Mouse (Mus musculus) embryonic fibroblast, embryonic 13.5 days (primary cell): ENCODE data around the gene Tead2.

Experiments
- CTCF ChIP-seq: IDR thresholded peaks from 2 replicates; pipeline ENCODE4 v1.5.1; 2011; ENCODE audit warnings: mild to moderate bottlenecking, control low read depth, low read length, moderate library complexity, borderline replicate concordance; ENCODE audit not compliant: insufficient read depth
- POLR2A ChIP-seq: IDR thresholded peaks from 2 replicates; pipeline ENCODE4 v1.6.1; 2011; ENCODE audit warnings: low read depth, mild to moderate bottlenecking, control low read depth, low read length, moderate library complexity

DNA sequence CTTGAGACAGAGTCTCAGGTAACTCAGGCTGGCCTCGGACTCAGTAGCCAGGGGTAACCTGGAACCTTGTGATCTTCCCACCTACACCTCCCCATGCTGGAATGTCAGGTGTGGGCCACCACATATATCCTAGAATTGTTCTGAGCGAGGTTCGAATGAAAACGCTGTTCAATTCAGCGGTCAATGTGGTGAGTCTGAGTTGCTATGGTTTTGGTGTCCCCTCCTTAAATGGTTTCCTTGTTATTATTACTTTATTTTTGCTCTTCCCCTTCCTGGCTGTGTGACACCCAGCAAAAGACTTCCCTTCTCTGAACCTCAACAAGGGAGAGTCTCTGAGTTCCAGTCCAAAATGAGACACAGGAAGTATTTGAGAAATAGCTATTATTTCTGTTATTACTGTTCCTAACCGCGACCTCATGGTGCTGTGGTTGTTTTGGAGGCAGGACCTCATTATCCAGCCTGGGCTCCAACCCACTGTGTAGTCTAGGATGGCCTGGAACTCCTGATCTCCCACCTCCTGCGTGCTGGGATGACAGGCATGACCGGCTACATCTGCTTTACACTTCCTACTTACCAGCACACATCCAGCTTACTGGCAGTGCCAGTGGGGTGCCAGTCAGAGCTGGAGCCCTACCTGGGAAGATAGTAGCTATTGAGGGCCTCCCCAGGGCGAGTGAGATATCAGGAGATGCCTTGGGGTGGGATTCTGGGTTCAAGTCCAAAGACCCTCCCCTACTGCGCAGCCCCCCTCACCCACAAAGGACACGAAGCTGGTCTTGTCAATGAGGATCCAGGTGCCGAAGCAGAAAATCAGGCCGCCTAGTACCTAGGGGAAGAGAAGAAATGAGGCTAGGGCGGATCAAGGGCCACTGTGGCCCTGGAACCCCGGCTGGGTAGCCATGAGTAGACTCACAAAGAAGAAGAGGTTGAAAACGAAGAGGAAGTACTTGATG is 22.5 kb downstream of the Tead2 start:
- TF ChIP-seq CTCF (no peak), POLR2A (no peak)
